Mouse (Mus musculus) 416B (cell line): ENCODE results near the gene Peli2.

ENCODE experiments used
- DNase-seq: peaks from one replicate; pipeline ENCODE4 v3.0.0; 2011; ENCODE audit warnings: low read depth

Peli2 gene

DNA sequence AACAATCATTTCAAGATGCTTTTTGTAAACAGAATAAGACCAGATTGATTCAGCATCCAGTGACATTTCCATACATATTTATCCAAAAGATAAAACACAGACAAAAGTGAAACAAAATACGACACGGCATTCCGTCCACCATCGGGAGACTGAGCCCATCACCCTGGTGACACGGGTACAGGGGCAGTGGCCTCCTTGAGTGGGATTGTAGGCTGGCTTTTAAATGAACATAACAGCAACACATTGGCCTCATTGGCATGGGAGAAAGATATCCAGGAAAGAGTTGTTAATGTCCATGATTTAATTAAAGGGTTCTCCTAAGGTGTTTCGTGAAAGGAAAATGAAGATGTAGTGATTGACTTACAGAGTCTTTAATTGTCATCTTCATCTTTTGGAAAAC, 5.3 kb downstream of the Peli2 start:
- no peak for DNase-seq

- no peak for DNase-seq
Observed at GRCm38 (mm10) chr14:48126931-48127330, 6.3 kb downstream of the Peli2 start.

GRCm38 (mm10) chr14:48127609-48128185, 7.1 kb downstream of the Peli2 start:
- DNase-seq = no peak

DNA sequence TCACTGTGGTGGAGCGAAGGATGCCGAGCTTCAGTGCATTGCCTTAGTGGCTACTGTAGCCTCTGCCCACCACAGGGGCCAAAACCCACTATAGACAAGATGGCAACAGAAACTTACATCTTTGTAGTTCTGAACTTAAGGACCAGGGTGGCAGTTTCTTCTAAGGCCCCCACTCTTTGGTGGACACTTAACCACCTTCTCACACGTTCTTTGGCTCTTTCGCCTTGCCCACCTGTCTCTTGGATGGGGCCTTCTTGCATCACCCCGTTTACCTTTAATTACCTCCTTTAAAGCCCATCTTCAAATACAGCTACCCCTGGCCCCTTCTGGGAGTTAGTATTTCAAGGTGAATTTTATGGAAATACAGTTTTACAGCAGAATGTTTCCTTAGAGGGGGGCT, 8.1 kb downstream of the Peli2 start:
- DNase-seq = no peak

DNA sequence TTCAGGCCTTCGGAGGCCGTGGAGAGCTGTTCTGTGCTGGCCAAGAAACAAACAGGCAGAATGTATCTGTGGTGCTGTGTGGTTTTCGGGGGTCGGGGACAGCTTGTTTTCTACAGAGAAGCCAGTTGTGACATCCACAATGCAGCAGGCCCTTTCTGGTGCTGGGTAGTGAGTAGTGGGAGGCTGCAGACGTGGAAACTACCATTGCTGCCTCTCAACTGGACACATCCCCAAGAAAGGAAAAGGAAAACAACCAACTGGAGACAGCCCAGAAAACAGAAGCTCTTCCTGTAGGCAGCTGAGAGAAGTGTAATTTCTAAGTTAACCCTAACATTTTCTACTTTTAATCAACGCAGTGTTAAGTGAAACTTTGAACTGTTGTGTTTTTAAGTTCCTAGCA, 9.4 kb downstream of the Peli2 start:
- DNase-seq = no peak

DNA sequence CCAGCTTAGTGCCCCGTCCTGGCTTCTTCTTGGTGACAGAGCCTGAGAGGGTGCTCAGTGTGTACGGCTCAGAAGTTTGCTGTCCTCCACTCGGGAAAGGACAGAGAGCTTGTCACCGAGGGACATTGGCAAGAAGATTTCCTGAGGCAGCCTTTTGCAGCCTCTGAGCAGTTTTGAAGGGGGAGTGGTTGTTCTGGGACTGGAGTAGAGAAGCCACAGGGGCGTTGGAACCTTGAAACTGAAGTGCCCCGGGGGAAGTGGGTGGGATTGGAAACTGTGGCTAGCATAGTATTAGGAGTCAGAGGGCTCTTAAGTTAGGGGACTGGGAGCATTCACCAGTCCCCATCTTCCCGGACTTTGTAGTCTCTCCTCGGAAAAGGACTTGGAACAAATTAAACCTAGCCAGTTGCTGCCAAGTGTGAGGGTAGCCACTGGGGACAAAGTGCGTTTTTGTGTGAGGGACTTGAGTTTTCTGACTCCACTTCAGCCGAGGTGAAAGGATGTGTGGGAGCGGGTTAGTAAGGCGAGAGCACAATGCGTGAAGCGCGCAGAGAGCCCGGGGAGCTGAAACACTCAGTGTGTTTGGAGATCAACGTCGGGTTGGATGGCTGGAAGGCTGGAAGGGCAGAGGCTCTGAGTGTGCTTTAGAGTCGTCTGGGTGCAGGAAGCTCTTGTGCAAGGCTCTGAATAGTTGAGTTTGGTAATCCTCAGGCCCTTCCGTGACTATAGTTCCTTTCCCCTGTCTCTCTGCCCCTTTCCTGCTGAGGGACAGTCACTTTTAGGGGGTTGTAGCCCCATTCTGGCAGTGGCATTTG, 10.3 kb downstream of the Peli2 start:
- peak; percentile 41 for DNase-seq

DNA sequence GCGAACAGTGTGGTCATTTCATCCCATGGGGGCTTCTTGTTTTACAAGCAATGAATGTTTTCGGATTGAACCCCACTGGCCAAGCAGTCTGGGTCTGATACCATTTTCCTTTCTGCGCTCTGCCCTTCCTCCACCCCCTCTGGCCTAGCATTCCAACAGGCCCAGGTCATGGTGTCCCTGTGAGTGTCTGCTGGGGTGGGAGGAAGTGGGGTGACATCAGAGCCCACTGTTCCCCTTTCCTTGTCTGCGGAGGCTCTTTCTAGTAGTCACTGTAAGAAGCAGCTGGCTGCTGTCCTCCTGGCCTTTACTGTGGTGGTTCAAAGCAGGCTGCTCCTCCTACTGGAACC, 10.9 kb downstream of the Peli2 start:
- peak; percentile 22 for DNase-seq

DNA sequence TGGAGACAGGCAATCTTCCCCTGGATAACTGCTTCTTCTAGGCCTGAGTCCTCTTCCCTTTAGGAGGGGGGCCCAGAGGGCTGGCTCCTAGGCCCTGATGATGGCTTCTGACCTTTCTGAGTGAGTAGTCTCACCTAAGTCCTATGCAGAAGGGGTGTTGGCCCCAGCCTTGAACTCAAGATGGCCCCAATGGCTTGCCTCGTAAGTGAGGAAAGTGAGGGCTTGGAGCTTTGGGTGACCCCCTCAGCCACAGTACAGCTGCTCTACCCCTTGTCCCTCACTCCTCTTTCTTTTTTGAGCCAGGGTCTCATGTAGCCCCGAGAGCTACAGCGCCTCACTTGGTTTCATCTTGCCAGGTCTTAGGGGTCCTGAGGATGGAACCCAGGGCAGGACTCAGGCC, 11.6 kb downstream of the Peli2 start:
- no peak for DNase-seq

DNA sequence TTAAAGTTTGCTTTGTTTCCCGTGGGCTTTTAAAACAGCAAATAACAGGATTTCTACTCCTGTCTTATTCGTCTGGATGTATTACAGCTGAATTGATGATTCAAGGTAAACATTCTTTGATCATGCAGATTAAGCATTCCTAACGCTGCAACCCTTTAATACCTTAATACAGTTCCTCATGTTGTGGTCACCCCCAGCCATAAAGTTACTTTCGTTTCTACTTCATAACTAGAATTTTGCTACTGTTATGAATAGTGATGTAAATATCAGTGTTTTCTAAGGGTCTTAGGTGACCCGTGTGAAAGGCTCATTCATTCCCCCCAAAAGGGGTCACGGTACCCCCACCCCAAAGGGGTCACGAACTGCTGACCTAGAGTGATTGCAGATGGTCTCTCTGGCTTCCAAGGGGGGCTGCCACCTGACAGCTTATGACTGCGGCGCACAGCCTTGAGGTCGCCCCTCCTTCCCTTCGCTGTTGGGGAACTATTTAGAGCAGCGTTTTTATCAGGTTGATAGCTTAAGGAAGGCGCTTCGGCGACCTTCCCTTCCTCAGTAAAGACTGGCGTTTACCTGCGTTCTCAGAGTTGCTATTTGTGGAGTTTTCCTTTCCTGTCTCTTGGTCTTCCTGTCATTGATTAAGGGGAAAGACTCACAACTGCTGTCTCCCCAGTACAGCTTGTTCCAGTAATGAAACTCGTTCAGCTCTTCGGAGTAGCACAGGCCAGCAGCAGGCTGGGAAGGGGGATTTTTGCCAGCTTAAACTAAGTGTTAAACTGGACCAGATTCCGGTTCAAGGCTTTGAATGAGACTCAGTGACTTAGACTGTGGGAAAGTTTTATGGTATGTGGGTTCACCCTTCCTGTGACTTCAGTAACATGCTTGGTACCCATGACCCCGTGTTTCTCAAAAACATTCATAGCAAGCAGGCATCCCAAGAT, 12.5 kb downstream of the Peli2 start:
- no peak for DNase-seq

GRCm38 (mm10) chr14:48134344-48134743, 13.7 kb downstream of the Peli2 start:
- no peak for DNase-seq

DNA sequence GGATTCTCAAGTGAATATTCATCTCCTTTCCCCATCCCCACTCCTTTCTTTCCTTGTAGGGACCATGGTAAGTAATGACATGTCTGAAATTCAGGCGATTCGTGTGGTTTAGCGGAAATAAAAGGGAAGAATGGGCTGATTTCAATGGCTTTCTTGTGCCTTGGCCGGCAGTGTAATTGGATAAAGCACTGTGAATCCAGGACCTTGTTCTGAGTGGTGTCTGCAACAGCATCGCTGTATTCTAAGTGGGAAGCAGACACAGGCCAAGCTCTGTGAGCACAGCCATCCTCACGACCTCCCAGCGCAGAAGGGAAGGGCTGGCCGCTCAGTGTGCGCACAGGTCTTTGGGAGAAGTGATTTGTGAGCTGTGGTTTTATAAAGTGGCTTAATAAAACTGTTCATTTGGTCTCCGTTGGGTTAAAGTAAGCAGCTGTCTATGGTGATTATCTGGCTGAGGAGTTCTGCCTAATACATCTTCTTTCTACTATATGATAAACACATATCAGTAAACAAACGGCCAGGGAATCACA, 15.3 kb downstream of the Peli2 start:
- DNase-seq = no peak

DNA sequence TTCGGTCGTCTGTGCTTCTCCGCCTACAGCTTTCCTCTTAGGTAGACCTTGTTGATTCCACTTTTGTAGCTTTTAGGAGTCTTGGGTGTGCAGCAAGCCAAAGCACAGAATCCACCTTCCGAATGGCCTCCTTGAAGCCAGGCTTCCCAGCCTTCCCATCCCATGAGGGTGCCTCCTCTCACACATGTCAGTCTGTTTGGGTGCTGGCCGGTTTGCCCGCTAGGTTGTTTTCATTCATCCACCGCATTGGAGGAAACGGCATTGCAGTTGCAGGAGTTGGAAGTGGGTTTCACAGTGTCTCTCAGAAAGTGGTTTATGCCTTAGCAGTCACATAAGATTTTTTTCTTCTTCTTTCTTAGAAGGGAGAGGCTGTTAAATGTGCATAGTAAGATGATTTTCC, 17.1 kb downstream of the Peli2 start:
- no peak for DNase-seq

DNA sequence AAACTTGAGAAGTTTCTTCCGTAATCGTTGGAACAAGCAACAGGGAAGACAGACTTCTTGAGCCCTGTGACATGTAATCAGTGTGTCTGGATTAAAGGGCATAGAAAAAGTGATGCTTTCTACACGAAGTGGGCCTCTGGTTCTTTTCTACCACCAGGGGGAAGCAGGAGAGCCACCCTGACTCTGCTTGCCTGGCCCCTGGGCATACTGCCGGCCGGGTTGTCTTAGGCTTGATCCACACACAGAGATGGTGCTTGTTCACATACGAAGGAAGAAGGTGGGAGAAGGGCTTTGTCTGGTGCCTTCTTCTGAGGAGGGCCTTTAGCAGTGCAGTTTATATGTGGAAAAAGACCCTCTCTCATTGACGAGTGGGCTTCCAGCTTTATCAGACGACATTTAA, 17.5 kb downstream of the Peli2 start:
- DNase-seq = no peak

DNA sequence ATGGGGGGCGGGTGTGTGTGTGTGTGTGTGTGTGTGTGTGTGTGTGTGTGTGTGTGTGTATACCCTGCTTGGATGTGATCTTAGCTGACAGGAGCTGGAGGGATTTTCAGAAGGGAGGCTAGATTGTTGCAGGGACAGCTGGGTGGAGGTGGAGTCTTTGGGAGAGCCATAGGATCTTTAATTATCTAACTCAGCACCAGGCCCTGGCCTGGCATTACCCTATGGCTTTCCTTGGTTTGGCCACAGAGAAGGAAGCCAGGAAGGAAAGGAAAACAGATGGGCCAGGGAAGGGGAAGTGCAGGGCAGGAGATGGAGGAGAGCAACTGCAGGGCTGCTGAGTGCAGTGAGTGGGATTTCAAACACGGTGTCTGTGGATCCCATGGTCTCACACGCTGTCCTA, 18.8 kb downstream of the Peli2 start:
- DNase-seq = no peak

GRCm38 (mm10) chr14:48141694-48142093, 21.1 kb downstream of the Peli2 start:
- DNase-seq = no peak

- DNase-seq = no peak
Observed at GRCm38 (mm10) chr14:48142696-48143095, 22.1 kb downstream of the Peli2 start.

- no peak for DNase-seq
Observed at GRCm38 (mm10) chr14:48143141-48143540, 22.5 kb downstream of the Peli2 start.

GRCm38 (mm10) chr14:48144330-48144729, 23.7 kb downstream of the Peli2 start:
- DNase-seq = no peak

GRCm38 (mm10) chr14:48147688-48148087, 27.1 kb downstream of the Peli2 start:
- peak; percentile 7 for DNase-seq

DNA sequence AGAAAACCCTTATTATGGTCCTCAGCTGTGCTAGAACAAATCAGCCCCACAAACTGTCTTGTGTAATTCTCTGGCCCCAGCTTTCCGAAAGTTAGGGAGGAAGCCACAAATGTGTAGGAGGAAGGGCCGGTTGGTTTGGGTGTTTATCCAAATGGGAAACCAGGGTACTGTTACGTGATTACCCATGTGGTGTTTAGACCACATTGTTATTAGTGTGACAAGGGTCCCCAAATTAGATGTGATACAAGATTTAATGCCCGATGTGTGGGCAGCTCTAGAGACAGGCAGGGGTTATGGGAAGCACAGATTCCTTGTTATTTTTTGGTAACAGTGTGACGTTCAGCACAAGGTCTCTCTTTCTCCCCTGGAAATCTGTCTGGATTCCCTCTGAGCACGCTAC, 28.0 kb downstream of the Peli2 start:
- DNase-seq = no peak

GRCm38 (mm10) chr14:48149351-48149750, 28.7 kb downstream of the Peli2 start:
- DNase-seq = no peak

DNA sequence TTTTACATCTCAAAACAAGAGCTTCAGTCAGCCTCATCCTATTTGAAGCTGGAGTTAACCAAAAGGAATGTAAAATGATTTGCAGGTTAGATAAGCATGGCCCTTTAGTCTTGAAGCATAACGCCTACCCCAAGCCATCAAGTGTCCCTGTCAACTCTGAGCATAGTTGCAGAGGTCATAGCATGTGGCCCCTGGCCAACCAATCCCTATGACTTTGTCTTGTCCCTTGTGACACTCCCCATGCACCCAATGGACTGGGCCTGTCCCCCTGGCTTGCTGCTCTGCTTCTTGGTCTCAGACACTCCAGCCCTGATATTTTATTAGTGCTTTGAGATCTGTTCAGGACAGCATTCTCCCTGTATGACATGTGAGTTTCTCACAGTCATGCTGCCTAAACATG, 30.3 kb downstream of the Peli2 start:
- DNase-seq = no peak

DNA sequence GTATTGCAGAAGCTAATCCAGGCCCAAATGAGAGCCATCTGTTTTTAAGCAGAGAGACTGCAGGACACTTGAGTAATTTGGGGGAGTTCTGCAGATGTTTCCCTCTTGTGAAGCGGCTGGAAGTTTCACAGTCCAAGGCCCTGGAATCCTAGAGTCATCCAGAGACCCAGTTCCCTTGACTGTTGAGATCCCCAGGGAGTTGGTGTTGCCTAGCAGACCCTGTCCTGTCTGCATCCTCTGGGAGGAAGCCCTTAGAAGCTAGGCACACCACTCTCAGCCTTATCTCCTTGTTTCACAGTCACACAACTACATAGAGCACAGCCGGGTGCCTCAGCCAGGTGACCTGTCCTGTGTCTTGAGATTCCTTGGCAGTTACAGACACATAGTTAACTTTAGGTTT, 30.9 kb downstream of the Peli2 start:
- DNase-seq = no peak
